Mouse (Mus musculus): ENCODE data around the gene Pigk.

The Pigk gene

DNA sequence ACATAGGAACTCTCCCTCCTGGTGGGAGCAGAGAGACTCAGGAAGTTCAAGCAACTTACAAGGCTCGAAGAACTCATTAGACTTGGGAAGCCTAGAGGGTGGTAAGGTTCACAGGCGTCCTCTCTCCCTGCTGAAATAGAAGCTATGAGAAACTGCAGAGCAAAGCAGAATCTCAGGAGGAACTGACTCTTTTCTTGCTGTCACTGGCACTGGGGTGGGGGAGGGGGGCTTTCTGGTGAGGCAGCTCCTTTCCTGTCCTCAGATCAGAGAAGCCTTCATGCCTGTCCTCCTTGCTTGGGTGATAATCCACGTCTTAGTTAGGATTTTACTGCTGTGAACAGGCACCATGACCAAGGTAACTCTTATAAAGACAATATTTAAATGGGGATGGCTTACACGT is 218.2 kb downstream of the Pigk start:
- no peak for DNase-seq (ENCODE audit: low read depth in 2 of 2, low spot score in 2 of 2)

GRCm38 (mm10) chr3:152932544-152932943 is 218.6 kb downstream of the Pigk start:
- no peak for DNase-seq (ENCODE audit: low read depth in 2 of 2, low spot score in 2 of 2)

- no peak for DNase-seq (ENCODE audit: low read depth in 2 of 2, low spot score in 2 of 2)
These were observed 219.8 kb downstream of the Pigk start for GRCm38 (mm10) chr3:152933737-152934136.

DNA sequence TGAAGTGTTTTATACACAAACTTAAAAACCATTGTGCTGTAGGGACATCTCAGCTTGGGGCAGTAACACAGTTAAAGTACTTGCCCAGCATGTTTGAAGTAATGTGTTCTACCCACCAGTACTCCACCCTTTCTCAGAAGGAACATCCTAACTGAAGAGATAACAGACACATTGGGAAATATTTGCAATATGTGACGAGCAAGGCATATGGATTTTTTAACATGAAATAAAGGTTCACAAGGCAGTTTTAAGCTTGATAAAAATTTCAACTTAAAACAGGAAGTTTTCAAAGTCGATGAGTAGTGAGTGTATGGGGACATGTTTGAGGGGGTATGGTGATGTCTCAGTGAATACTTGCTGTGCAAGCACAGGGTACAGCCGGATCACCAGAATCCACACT is 222.4 kb downstream of the Pigk start:
- no peak for DNase-seq (ENCODE audit: low read depth in 2 of 2, low spot score in 2 of 2)

DNA sequence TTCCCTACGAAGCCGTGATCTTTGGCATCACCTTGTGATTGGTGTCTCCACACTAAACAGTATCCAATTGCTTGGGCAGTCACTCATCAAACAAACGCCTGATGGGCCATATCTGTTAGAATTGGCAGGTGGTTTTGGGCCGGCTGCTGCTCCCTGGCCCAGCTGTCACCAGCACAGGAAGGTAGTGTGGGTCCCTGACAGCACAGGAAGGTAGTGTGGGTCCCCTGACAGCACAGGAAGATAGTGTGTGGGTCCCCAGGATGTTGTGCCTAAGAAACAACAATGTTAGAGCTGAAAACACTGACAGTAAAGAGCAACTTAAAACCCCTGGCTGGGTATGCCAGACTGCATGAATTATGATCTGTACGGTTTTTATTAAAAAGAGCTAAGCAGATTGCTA is 227.8 kb downstream of the Pigk start:
- DNase-seq (ENCODE audit: low read depth in 2 of 2, low spot score in 2 of 2), result no peak

- DNase-seq (ENCODE audit: low read depth in 2 of 2, low spot score in 2 of 2), result peak; percentile 50 to 67
These were observed 229.1 kb downstream of the Pigk start for GRCm38 (mm10) chr3:152942985-152943384.

- DNase-seq (ENCODE audit: low read depth in 2 of 2, low spot score in 2 of 2), result no peak
These were observed 230.9 kb downstream of the Pigk start for GRCm38 (mm10) chr3:152944766-152945165.

DNA sequence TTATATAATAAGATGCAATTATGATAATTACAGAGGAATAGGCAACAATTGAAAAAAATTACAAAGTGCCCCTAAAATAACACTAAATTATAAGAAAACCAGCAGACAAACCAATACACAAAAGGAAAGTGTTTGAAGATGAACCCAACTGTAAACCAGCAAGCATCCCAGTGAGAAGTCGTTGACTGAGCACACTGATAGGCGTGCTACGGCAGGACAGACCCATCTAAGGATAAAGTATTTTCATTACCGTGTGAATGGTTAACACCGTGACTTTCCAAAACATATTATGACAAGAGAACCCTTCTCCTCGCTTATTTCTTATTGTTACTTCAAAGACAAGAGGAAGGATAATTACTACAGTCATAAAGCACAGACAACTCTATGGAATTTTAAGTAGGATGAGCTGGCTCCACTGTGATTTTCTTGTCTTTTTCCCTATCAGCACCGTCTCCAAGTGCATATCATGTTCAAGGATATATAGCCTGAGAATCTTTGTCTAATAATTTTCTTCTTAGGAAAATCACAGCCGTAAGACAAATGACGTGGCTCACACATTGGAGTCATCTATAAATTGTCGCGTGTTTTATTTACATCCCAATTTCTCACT is 233.2 kb downstream of the Pigk start:
- DNase-seq (ENCODE audit: low read depth in 2 of 2, low spot score in 2 of 2), result no peak

DNA sequence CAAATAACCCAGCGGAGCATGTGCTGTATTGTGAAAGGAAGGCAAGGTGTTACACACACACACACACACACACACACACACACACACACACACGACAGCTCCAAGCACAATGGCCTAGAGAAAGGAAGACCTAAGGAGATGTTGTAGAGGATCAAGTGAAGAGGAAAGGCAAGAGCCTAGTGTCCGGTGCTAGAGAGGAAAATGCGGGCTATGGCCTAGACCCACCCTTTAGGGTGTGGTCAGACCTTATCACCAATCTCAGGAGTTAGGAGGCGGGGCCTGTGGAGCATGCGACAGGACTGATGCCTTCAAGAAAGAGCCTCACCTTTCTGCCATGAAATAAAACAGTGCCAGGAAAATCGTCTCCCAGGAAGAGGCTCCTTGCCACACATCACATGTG is 234.7 kb downstream of the Pigk start:
- DNase-seq (ENCODE audit: low read depth in 2 of 2, low spot score in 2 of 2), result no peak

- no peak for DNase-seq (ENCODE audit: low read depth in 2 of 2, low spot score in 2 of 2)
These were observed 235.4 kb downstream of the Pigk start for GRCm38 (mm10) chr3:152949233-152949777.

DNA sequence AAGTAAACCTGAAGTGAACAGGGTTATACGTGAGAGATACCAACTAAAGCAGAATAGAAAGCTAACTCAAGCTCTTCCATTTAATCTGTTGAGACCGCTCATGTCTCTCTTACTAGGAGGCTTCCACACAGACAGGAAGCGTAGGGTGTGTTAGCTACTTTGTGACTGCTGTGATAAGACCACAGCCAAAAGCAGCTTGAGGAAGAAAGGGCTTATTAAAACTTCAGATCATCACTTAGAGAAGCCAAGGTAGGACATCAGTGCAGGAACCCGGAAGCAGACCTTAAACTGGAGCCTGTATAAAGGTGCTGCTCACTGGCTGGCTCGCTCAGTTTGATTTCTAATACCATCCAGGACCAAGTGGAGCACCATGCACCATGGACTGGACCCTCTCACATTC is 236.4 kb downstream of the Pigk start:
- DNase-seq (ENCODE audit: low read depth in 2 of 2, low spot score in 2 of 2), result peak in 1 of 2 experiments; percentile 19

DNA sequence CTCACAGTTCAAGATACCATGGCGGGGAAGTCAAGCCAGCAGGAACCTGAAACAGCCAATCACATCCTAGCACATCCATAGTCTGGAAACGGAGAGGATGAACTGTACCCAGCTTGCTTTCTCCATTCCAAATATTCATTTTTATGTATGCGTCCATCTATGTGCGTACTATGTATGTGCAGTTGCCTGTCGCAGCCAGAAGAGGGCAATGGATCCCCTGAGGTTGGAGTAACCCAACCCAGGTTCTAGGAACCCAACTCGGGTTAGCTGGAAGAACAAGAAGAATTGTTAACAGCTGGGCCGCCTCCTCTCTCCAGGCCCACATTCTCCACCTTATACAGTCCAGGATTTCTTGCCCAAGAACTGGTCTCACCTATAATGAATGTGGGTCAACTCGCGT is 237.0 kb downstream of the Pigk start:
- DNase-seq (ENCODE audit: low read depth in 2 of 2, low spot score in 2 of 2), result no peak

- DNase-seq (ENCODE audit: low read depth in 2 of 2, low spot score in 2 of 2), result no peak
These were observed 238.0 kb downstream of the Pigk start for GRCm38 (mm10) chr3:152951634-152952545.

DNA sequence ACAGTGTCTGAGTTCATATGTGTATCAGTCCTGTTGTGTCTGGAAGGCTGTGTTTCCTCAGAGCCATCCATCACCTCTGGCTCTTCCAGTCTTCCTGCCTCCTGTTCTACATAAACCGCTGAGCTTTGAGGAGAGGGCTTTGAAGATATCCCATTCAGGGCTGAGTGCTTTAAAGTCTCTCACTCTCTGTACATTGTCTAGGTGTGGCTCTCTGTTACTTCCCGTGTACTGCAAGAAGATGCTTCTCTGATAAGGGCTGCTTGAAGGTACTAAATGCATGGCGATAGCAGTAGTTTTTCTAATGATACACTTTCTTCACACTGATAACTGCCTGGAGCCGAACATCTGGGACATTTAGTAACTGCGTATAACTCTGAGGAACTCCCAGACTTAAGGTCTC is 242.1 kb downstream of the Pigk start:
- DNase-seq (ENCODE audit: low read depth in 2 of 2, low spot score in 2 of 2), result no peak

GRCm38 (mm10) chr3:152956771-152957170 is 242.9 kb downstream of the Pigk start:
- no peak for DNase-seq (ENCODE audit: low read depth in 2 of 2, low spot score in 2 of 2)

DNA sequence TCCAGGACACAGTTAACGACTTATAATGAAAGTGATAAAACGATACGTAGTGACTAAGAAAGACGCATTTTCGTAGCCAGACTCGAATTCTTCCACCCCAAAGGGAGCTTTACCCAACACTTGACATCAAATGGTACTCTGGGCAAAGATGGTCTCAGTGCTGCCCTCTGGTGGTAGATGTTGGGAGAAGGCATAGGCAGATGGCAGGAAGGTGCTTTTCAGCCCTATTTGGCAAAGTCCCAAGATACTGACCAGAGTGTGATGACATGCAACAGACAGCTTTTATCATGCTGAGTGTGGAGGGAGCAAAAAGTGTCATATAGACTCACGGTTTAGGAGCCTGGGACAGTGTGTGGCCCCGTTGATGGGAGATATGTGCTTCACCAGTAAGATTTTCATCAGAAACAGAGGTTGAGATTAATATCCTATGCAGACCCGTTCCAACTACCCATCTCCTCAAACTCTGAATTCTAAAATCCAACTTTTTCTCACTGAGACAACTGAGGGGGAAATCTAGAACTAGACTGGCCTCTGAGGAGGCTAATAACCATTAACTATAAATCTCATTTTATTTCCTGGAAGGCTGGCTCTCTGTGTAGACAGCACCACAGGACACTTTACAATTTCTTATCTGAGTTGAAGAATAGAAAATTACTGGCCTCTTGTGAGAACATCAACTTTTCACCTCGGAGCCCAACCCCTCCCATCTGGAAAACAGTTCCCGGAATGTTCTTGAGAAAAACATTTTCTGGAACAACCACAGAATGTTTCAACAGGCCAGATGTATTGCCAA is 244.7 kb downstream of the Pigk start:
- DNase-seq (ENCODE audit: low read depth in 2 of 2, low spot score in 2 of 2), result peak; percentile 75 to 82

- DNase-seq (ENCODE audit: low read depth in 2 of 2, low spot score in 2 of 2), result no peak
These were observed 248.0 kb downstream of the Pigk start for GRCm38 (mm10) chr3:152961855-152962376.

GRCm38 (mm10) chr3:152969774-152970347 is 256.0 kb downstream of the Pigk start:
- DNase-seq (ENCODE audit: low read depth in 2 of 2, low spot score in 2 of 2), result peak; percentile 20 to 25

DNA sequence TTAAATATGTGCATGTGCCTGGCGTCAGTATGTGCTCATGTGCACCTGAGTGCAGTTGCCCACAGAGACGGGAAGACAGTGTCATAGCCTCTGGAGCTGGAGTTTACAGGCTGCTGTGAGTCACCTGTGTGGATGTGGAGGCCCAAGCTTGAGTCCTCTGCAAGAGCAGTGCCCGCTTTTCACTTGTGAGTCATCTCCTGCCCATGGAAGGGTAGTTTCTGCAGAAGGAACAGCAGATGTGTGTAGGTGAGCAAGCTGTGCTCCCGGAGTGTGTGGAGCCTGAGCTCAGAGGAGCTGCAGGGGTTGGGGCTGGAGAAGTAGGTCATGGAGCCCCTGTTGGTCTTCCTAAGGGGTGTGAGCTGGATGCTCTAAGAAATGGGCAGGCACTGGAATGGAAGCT is 257.5 kb downstream of the Pigk start:
- DNase-seq (ENCODE audit: low read depth in 2 of 2, low spot score in 2 of 2), result no peak

GRCm38 (mm10) chr3:152979481-152980092 is 265.7 kb downstream of the Pigk start:
- DNase-seq (ENCODE audit: low read depth in 2 of 2, low spot score in 2 of 2), result no peak
